Mouse (Mus musculus) heart, postnatal 36 days (tissue): Measurements from ENCODE around the gene Pgp. TPM values are rescaled to one million over a fixed set of nuclear protein-coding genes. Genes with fewer than 3 reads are reported as not detected.
"Not testable (repeated sequence)": the region's sequence is repeated elsewhere in the genome, so short reads cannot be mapped to it uniquely, and the experiment has no call there.

Experiments
- DNase-seq, 2 experiments: peaks; one replicate each; pipeline ENCODE4 v3.0.0; 2021 to 2022
- intact Hi-C: fragments of 180-260 bp; cut with DNase I; formaldehyde crosslinking; loops from one replicate; pipeline ENCODE4 v1.15.1; 2025
- total RNA-seq, 2 experiments: library from RNA; stranded (reverse); gene quantifications; 2 replicates each; pipeline ENCODE4 v1.2.3; 2021

Gene Pgp
- total RNA-seq, 2 experiments from 2014 or later, result 39.1 to 41.9 TPM

DNA sequence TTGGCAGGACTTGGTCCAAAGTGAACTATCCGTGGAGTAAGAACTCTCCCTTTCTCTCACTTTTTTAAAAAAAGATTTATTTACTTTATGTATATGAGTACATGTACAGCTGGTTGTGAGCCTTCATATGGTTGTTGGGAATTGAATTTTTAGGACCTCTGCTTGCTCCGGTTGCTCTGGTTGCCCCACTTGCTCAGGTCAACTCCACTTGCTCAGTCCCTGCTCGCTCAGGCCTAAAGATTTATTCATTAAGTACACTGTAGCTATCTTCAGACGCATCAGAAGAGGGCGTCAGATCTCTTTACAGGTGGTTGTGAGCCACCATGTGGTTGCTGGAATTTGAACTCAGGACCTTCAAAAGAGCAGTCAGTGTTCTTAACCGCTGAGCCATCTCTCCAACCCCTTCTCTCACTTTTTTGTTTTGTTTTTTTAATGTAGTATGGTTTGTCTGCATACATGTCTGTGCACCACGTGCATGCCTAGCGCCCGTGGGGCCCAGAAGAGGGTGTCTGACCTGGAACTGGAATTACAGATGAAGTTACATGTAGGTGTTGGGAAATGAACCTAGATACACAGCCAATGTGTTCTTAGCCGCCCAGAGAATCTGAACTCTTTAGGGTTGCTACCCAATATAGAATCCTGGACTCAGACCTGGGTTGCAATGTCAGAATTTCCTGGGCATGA, 14.5 kb upstream of the Pgp start:
- intact Hi-C loops, DNase-seq: not testable (repeated sequence)

DNA sequence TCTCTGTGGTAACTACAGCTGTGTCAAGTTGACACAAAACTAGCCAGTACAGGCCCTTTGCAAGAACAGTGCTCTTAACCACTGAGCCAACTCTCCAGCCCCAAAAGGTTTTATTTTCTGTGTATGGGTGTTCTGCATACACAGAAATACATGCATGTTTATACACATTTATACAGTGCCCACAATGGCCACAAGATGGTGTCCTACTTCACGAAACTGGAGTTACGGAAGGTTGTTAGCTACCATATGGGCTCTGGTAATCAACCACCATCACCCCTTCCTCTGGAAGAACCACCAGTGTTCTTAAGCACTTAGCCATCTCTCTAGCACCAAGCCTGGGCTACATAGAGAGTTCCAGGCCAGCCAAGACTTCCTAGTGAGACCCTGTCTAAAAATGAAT, 8.6 kb upstream of the Pgp start:
- DNase-seq, result no peak
- intact Hi-C loops, result no loop called here

DNA sequence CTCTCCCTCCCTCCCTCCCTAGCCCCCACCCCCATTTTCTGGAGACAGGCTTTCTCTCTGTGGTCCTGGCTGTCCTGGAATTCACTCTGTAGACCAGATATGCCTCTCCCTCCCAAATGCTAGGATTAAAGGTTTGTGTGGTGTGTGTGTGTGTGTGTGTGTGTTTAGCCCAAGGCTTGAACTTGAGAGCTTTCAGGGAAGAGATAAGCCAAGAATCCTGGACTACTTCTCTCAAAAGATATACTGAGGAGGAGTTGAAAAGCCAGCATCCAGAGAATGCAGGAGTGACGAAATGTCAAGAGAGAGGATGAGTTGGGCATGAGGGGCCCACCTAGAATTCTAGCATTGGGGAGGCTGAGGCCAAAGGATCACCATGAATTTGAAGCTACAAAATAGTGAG, 7.3 kb upstream of the Pgp start:
- intact Hi-C loops, result no loop called here
- DNase-seq, result no peak

GRCm38 (mm10) chr17:24463374-24464133, 6.6 kb upstream of the Pgp start:
- intact Hi-C loops, result no loop called here
- DNase-seq, result no peak

GRCm38 (mm10) chr17:24468636-24469246, 1.5 kb upstream of the Pgp start:
- no peak for DNase-seq
- intact Hi-C loops, result no loop called here

DNA sequence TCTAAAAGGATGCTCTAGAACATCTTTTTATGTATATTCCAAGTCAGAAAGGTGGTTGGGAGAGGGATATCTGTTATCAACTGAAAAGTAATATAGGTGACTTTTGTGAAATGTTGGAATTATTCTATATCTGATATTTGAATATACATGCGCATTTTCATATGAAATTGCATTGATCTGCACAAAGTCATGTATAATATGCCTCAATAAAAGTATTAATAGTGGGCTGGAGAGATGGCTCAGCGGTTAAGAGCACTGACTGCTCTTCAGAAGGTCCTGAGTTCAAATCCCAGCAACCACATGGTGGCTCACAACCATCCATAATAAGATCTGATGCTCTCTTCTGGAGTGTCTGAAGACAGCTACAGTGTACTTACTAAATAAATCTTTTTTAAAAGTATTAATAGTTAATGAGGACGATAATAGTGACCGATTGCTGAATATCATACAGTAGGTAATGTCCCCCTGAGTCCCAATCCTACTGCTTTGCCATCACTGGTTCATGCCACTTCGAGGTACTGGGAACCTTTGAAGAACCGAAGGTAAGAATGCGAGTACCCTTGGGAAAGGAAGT, 769 bp upstream of the Pgp start:
- intact Hi-C loops, result no loop called here
- no peak for DNase-seq

DNA sequence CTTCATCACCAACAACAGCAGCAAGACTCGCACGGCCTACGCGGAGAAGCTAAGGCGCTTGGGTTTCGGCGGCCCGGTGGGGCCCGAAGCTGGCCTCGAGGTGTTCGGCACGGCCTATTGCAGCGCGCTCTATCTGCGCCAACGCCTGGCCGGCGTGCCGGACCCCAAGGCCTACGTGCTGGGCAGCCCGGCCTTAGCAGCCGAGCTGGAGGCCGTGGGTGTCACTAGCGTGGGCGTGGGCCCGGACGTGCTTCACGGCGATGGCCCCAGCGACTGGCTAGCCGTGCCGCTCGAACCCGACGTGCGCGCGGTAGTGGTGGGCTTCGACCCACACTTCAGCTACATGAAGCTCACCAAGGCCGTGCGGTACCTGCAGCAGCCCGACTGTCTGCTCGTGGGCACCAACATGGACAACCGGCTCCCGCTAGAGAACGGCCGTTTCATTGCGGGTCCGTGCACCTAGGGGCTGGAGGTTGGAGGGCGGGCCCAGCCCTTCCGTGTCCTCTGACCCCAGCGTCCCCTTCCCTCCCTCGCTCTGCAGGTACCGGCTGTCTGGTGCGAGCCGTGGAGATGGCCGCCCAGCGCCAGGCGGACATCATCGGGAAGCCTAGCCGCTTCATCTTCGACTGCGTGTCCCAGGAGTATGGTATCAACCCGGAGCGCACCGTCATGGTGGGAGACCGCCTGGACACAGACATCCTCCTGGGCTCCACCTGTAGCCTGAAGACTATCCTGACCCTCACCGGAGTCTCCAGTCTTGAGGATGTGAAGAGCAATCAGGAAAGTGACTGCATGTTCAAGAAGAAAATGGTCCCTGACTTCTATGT, 722 bp downstream of the Pgp start:
- intact Hi-C loops, result no loop called here
- peak in 1 of 2 experiments; percentile 41 for DNase-seq

GRCm38 (mm10) chr17:24472512-24472911, 2.3 kb downstream of the Pgp start:
- peak; percentile 49 to 55 for DNase-seq
- intact Hi-C loops, result no loop called here

- no peak for DNase-seq
- intact Hi-C loops, result no loop called here
Observed at GRCm38 (mm10) chr17:24473612-24474275, 3.6 kb downstream of the Pgp start, which contains the start of gene Bricd5. TSS of gene Bricd5 (plus strand) at chr17:24473884.

DNA sequence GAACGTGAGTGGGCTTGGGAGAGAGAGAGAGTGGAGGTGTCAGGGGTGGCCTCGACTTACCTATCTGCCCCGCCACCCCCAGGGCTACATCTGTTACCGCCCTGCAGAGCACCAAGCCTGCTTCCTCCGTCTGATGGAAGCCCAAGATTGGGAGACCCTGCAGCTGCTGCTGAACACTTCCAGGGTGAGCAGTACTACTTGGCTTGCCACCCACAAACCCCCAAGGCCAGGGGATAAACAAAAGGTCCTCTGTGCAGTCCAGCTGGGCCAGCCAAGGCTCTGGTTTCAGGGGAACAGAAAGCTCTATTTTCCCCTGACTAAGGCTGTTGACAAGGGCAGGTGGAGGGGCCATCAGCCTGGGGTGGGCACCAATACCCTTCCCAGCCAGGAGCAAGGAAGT, 4.4 kb downstream of the Pgp start:
- intact Hi-C loops, result no loop called here
- no peak for DNase-seq

DNA sequence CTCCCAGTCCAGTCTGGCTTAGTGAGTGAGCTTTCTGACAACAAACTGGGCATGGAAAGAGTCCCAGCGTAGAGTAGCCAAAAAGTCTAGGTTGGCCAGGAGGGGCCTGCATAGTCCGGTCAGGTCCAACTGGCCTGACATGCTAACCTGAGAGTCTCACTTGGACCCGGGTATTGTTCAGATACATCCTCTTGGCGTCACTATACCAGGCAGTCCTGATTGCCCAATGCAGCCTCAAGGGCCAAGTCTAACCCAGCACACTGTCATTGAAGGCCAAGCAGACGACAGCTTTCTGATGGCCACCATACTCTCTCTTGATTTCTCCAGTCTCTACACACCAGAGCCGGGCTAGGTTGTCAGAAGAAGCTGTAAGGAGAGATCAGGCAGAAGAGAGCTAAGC, 5.4 kb downstream of the Pgp start:
- intact Hi-C loops, result loop anchor here (5.0 kb wide), 1 partner anchor 192 kb away; the partner anchor contains the start of gene Zfp598
- no peak for DNase-seq

DNA sequence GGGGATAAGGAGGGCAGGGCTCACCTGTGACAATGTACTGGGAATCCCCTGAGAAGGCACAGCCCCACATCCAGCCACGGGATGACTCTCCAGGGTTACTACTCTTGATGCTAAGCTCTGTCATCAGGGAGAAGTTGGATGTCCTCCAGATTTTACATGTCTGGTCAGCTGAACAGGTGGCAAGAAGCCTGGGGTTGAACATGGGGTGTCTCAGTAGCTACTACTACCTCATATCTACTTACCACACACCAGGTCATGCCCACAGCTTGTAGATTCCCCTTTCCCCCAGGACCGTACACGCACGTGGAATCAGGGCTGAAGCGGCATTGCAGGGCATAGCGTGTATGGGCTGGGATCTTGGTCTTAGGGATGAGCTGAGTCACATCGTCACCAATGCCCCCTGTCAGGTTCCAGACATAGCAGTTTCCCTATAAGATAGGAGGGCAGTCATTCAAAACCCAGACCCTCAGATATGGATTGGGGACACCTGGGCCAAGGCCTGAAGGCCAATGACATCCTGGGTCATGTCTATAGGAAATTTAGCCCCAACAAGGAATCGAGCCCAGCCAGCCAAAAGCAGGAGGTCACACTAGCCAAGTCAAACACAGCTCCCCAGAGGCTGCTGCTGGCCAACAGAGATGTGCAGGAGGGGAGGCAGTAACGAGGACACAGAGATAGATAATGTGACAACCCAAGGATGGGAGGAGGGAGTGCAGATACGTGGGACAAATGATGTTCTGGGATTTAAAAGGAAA, 6.0 kb downstream of the Pgp start:
- intact Hi-C loops, result loop anchor here (5.0 kb wide), 1 partner anchor 191 kb away; the partner anchor contains the start of gene Zfp598
- DNase-seq, result no peak

DNA sequence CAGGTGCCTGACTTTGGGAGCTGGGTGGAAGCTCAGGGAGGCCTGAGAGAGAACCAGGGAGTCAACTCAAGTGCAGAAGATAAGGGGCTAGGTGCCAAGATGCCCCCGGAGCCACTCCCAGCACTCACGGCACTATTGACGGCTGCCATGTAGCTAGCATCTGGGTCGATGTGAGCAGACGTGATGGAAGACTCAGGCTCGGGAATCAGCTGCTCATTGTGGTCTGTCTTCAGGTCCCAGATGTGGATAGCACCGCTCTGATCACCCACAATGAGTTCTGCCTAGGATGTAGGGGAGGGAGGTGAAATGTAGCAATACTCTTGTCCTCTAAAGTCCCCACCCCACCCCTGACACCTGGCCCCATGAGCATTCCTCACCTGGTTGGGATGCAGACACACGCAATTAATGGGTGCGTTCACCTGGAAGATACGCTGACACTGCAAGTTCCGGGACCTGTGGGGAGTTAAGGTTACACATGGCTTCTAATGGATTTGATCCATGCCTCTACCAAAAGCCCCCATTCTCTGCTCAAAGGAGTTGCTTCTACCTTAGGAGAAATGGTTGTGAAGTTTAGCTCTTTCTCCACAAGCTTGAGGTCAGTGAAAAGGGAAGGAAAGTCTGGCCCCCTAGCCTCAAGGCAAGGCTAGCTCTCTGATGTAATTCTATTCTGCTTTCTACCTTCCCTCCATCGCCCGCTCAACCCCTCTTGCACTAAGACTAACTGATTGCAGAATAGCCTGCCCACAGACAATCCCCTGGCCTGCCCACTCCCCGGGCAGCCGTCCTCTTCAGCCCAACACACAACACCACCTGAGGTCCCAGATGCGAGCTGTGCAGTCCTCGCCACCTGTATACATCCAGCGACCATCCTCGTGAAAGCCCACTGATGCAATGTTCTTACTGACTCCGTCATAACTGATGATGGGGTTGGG, 7.1 kb downstream of the Pgp start:
- DNase-seq, result no peak
- intact Hi-C loops, result loop anchor here (5.0 kb wide), 1 partner anchor 190 kb away; the partner anchor contains the start of gene Zfp598

DNA sequence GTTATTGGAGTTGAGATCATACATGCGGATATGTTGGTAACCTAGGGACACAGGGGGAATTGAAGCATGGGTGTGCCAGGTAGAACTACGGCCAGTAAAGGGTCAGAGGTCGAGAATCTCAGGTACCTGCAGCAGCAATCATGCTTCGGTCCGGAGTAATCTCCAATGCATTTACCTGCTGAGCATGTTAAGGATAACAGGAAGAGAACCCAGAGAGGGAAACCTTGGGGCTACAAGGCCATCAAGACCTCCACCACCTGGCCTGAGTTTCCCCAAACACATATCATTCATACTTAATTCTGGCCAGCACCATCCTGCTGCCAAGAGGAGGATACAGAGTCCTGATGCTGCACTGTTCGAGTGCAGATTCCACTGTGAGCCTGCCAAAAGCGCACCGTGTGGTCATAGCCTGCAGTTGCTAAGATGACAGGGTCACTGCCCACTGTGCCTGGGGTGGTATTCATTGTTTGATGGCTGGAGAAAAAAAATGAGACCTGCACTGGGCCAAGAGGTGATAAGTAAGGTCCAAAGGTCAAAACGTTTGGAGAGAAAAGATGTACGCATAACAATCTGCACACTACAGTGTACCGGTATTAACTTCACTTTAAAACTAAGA, 7.9 kb downstream of the Pgp start:
- intact Hi-C loops, result loop anchor here (5.0 kb wide), 1 partner anchor 189 kb away; the partner anchor contains the start of gene Zfp598

DNA sequence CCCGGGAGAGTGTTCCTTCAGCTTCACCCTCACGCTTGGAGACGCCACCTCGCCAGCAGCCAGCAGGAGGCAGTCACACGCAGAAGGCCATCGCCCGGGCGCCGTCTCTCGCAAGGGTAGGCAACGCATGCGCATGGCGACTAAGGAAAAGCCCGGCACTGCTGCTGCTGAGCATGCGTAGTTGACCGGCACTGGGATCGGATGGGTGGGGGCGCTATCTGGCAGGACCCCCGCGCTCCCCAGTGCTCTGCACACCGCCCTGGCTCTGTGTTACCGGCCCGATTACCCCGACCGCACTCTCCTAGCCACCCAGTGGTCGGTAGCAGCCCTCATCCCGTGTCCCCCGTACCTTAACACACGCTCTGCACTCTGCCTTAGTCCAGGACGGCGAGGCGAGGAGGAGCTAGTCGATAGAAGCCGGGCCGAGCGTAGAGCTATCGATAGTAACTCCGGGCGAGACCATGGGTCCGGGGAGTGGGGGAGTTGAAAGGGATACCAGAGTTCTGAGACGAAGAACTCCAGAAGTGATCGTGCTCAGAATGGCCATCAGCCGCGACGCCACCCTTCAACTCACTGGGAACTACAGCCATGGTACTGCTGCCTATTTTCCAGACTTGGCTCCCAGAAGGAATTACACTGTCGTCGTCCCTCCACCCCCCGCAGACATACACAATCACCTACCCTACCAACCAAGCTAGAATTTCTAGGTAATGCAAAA, 8.6 kb downstream of the Pgp start, which contains the start of gene Mlst8:
Gene Mlst8, minus strand, starts transcription at position 416 of the 718 bp plus-strand sequence.
- intact Hi-C loops, result loop anchor here (5.0 kb wide), 1 partner anchor 188 kb away; the partner anchor contains the start of gene Zfp598
- peak; percentile 97 to 99 for DNase-seq

More for the DNA sequence above, 7.9 kb downstream of the Pgp start:
- DNase-seq, result no peak

GRCm38 (mm10) chr17:24479431-24479830, 9.2 kb downstream of the Pgp start:
- intact Hi-C loops, result loop anchor here (5.0 kb wide), 1 partner anchor 188 kb away; the partner anchor contains the start of gene Zfp598
- no peak for DNase-seq
